Mouse (Mus musculus) T-helper 17 cell (primary cell): ENCODE measurements around the gene 1700022I11Rik.

Experiments used
- in situ Hi-C, 2 experiments: fragments of 300-600 bp; cut with MboI, MseI; formaldehyde crosslinking; loops; 1 replicate in 1 of 2; 2 replicates in 1 of 2; pipeline ENCODE4 v1.15.1; 2025; ENCODE audit warnings: high pct_unique_total_duplicates in 2 of 2

Gene 1700022I11Rik

GRCm38 (mm10) chr4:42951206-42952195 lies 17.9 kb upstream of the 1700022I11Rik start:
- in situ Hi-C loops = no loop called here

- in situ Hi-C loops = no loop called here
Measured at GRCm38 (mm10) chr4:42952563-42952962, 16.8 kb upstream of the 1700022I11Rik start.

GRCm38 (mm10) chr4:42953435-42954094 lies 15.8 kb upstream of the 1700022I11Rik start:
- in situ Hi-C loops = no loop called here

GRCm38 (mm10) chr4:42954297-42954696 lies 15.1 kb upstream of the 1700022I11Rik start:
- in situ Hi-C loops = no loop called here

DNA sequence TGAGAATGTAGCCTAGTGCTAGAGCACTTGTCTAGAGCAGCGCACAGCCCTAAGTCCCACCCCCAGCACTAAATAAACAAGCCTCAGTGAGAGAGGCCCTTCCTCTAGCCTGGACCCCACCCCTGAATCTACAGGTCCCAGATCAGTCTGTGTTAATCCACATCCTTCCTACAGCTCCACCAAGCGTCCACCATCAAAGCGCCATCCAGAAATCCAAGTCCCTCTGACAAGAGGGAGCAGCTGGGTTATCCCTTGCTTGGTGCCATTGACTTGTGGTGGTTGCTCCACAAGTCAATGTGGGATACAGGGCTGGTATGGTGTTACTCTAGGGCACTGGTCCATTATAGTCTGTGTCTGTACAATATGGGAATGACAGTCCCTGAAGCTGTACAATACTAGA lies 14.2 kb upstream of the 1700022I11Rik start:
- in situ Hi-C loops = loop anchor here in 1 of 2 experiments (5.0 kb wide), 1 partner anchor 87 kb away; no protein-coding TSS in a partner anchor

DNA sequence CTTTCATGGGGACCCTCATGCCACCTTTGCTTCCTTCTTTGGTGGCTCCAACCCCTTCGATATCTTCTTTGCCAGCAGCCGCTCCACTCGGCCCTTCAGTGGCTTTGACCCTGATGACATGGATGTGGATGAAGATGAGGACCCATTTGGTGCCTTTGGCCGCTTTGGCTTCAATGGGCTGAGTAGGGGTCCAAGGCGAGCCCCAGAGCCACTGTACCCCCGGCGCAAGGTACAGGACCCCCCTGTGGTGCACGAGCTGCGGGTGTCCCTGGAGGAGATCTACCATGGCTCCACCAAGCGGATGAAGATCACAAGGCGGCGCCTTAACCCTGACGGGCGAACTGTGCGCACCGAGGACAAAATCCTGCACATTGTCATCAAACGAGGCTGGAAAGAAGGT lies 12.8 kb upstream of the 1700022I11Rik start:
- in situ Hi-C loops = loop anchor here in 1 of 2 experiments (5.0 kb wide), 1 partner anchor 86 kb away; no protein-coding TSS in a partner anchor

- in situ Hi-C loops = loop anchor here in 1 of 2 experiments (5.0 kb wide), 1 partner anchor 85 kb away; no protein-coding TSS in a partner anchor
Measured at GRCm38 (mm10) chr4:42957306-42957705, 12.1 kb upstream of the 1700022I11Rik start.

DNA sequence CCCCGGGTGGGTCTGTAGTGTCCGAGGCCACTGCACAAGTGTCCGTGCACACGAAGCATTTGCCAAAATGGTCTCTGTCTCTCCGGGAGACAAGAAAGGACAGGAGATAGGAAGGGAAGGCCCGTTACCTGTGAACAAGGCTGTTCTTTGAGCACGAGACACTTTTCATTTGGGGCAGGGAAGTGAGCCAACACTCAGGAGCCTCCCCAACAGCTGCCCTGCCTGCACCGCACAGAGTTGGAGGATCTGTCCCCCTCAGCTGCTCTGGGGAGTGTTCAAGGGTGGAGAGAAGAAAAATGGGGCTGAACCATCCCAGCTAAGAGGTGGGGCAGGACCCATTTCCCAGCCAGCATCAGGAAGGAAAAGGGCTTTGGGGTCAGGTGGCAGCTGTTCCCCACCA lies 11.4 kb upstream of the 1700022I11Rik start:
- in situ Hi-C loops = loop anchor here in 1 of 2 experiments (5.0 kb wide), 1 partner anchor 84 kb away; no protein-coding TSS in a partner anchor

- in situ Hi-C loops = loop anchor here in 1 of 2 experiments (5.0 kb wide), 1 partner anchor 83 kb away; no protein-coding TSS in a partner anchor
Measured at GRCm38 (mm10) chr4:42958942-42959341, 10.5 kb upstream of the 1700022I11Rik start.

- in situ Hi-C loops = loop anchor here in 1 of 2 experiments (5.0 kb wide), 1 partner anchor 83 kb away; no protein-coding TSS in a partner anchor
Measured at GRCm38 (mm10) chr4:42959382-42959781, 10.0 kb upstream of the 1700022I11Rik start.

DNA sequence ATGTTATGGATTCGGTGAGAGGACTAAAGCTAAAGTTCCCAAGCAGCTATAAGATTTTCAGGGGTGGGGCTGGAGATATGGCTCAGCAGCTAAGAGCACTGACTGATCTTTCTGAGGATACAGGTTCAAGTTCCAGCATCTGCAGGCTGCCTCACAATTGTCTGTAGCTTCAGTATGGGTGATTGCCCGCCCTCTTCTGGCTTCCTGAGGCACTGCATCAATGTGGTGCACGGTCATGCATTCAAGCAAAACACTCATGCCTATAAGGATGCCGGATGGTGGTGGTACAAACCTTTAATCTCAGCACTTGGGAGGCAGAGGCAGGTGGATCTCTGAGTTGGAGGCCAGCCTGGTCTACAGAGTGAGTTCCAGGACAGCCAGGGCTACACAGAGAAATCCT lies 7.8 kb upstream of the 1700022I11Rik start:
- in situ Hi-C loops = loop anchor here in 1 of 2 experiments (5.0 kb wide), 1 partner anchor 89 kb away; the partner anchor contains the start of gene Fam205c

- in situ Hi-C loops = loop anchor here in 1 of 2 experiments (5.0 kb wide), 1 partner anchor 91 kb away; the partner anchor contains the start of gene Fam205c
Measured at GRCm38 (mm10) chr4:42963480-42963879, 5.9 kb upstream of the 1700022I11Rik start.

GRCm38 (mm10) chr4:42965039-42965719 lies 4.2 kb upstream of the 1700022I11Rik start:
- in situ Hi-C loops = no loop called here

DNA sequence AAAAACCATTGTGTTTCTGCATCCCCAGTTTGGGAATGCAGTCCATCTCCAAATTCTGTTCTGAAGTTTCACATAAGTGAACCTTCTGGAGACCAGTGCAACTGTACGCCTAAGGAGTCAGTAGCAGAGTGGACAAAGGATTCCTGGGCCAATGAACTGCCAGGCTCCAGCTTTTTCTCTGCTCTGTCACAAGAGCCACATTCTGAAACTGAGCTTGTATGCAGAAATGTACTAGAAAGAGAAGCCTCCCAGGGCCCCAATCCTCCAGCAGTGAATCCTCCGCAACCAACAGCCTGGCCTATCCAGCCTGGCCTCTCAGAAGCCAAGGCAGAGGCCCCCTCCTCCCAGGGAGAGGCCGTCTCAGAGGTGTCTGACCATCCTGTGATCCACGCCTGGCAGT lies 3.5 kb downstream of the 1700022I11Rik start:
- in situ Hi-C loops = loop anchor here in 1 of 2 experiments (5.0 kb wide), 1 partner anchor 101 kb away; the partner anchor contains the start of gene Fam205c

GRCm38 (mm10) chr4:42973868-42974267 lies 4.5 kb downstream of the 1700022I11Rik start:
- in situ Hi-C loops = loop anchor here in 1 of 2 experiments (5.0 kb wide), 1 partner anchor 102 kb away; the partner anchor contains the start of gene Fam205c

DNA sequence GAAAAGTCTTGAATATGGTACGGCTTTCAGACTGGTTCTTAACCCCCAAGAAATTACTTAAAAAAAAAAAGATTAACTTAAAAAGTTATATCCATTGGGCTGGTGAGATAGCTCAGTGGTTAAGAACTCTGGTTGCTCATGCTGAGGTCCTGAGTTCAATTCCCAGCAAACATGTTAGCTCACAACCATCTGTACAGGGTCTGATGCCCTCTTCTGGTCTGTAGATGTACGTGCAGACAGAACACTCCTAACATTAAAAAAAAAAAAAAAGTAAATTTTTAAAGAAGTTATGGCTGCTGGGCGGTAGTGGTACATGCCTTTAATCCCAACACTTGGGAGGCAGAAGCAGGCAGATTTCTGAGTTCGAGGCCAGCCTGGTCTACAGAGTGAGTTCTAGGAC lies 8.7 kb downstream of the 1700022I11Rik start:
- in situ Hi-C loops = no loop called here

GRCm38 (mm10) chr4:42980467-42980866 lies 11.1 kb downstream of the 1700022I11Rik start:
- in situ Hi-C loops = loop anchor here in 1 of 2 experiments (10.0 kb wide), 1 partner anchor 1976 kb away; no protein-coding TSS in a partner anchor

- in situ Hi-C loops = loop anchor here in 1 of 2 experiments (10.0 kb wide), 1 partner anchor 1983 kb away; no protein-coding TSS in a partner anchor
Measured at GRCm38 (mm10) chr4:42988296-42988695, 18.9 kb downstream of the 1700022I11Rik start.

DNA sequence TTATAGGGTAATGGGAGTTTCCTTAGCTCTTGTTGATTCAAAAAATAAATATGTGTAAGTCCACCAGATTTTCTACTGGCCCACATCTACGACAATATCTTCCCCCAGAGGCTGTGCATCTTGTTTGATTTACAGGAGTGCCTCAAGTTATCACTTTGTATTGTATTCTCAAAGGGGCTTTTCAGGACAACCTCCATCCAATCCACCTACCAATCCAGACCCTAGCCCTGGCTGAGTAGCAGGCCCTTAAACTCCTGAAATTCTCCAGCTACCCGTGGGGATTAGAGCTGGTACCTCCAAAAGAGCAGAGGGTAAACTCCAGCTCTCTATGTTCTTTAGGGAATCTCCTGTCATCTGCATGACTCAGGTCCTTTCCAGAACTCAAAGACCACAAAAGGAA lies 28.6 kb downstream of the 1700022I11Rik start:
- in situ Hi-C loops = loop anchor here in 1 of 2 experiments (10.0 kb wide), 1 partner anchor 1853 kb away; no protein-coding TSS in a partner anchor

GRCm38 (mm10) chr4:42999451-43000140 lies 30.2 kb downstream of the 1700022I11Rik start:
- in situ Hi-C loops = loop anchor here (10.0 to 25.0 kb wide), 3 partner anchors 438 to 1855 kb away; partner anchors contain the start of genes Creb3 (in 1 of the 2), Fam166b (in 1 of the 2), Tesk1 (in 1 of the 2) and Tln1 (in 1 of the 2)
